Mouse (Mus musculus) lung, embryonic 14.5 days (tissue): ENCODE data around the gene Duoxa1. TPM values are rescaled to one million over a fixed set of nuclear protein-coding genes. Genes with fewer than 3 reads are reported as not detected.

ENCODE experiments used
- ATAC-seq: fragments of 200-750 bp; cut with Nextera tagmentation; 2 replicates; pipeline ENCODE4 v1.8.0; 2017; ENCODE audit warnings: mild to moderate bottlenecking, moderate TSS enrichment, moderate library complexity; ENCODE audit not compliant: insufficient read depth
- DNase-seq: peaks from one replicate; pipeline ENCODE4 v3.0.0-alpha.2; 2015
- H3K27ac ChIP-seq: fragments of 300-500 bp; sonication (generic); 2 replicates; pipeline ENCODE4 v1.5.1; 2014; ENCODE audit warnings: low read depth, mild to moderate bottlenecking, moderate library complexity
- H3K27me3 ChIP-seq: fragments of 300-500 bp; sonication (generic); 2 replicates; pipeline ENCODE4 v1.6.1; 2014; ENCODE audit warnings: low read length, control low read depth; ENCODE audit not compliant: insufficient read depth
- H3K36me3 ChIP-seq: fragments of 300-500 bp; sonication (generic); 2 replicates; pipeline ENCODE4 v1.6.1; 2014; ENCODE audit warnings: control low read depth; ENCODE audit not compliant: insufficient read depth
- H3K4me1 ChIP-seq: fragments of 300-500 bp; sonication (generic); 2 replicates; pipeline ENCODE4 v1.6.1; 2014; ENCODE audit warnings: antibody characterized with exemption, control low read depth; ENCODE audit not compliant: insufficient read depth
- H3K4me2 ChIP-seq: fragments of 300-500 bp; sonication (generic); 2 replicates; pipeline ENCODE4 v1.6.1; 2014; ENCODE audit warnings: mild to moderate bottlenecking
- H3K4me3 ChIP-seq: fragments of 300-500 bp; sonication (generic); 2 replicates; pipeline ENCODE4 v1.5.1; 2014; ENCODE audit warnings: low read depth, low read length
- H3K9ac ChIP-seq: fragments of 300-500 bp; sonication (generic); 2 replicates; pipeline ENCODE4 v1.6.1; 2014
- H3K9me3 ChIP-seq: fragments of 300-500 bp; sonication (generic); 2 replicates; pipeline ENCODE4 v1.6.1; 2016; ENCODE audit warnings: low read depth, low read length, control low read depth
- CTCF ChIP-seq: IDR thresholded peaks from 2 replicates; pipeline ENCODE4 v1.5.1; 2016; ENCODE audit warnings: antibody characterized with exemption, low read depth
- WGBS: fragments of 180-500 bp; shearing (Covaris S2); extraction: QIAGEN DNeasy Blood & Tissue Kit; methylation state at CpG from one replicate; pipeline ENCODE4 v1.1.7; 2014; 5-methylcytosine and 5-hydroxymethylcytosine counted together
- polyA plus RNA-seq: library from polyadenylated mRNA; unstranded; fragments of >200 nt; fragmentation: Nextera tagmentation; extraction: Ambion mirVana; gene quantifications from 2 replicates; pipeline ENCODE4 v1.2.1, GENCODE M21; 2014

Gene Duoxa1
- polyA plus RNA-seq, 1 experiment from 2014 or later, result not detected

DNA sequence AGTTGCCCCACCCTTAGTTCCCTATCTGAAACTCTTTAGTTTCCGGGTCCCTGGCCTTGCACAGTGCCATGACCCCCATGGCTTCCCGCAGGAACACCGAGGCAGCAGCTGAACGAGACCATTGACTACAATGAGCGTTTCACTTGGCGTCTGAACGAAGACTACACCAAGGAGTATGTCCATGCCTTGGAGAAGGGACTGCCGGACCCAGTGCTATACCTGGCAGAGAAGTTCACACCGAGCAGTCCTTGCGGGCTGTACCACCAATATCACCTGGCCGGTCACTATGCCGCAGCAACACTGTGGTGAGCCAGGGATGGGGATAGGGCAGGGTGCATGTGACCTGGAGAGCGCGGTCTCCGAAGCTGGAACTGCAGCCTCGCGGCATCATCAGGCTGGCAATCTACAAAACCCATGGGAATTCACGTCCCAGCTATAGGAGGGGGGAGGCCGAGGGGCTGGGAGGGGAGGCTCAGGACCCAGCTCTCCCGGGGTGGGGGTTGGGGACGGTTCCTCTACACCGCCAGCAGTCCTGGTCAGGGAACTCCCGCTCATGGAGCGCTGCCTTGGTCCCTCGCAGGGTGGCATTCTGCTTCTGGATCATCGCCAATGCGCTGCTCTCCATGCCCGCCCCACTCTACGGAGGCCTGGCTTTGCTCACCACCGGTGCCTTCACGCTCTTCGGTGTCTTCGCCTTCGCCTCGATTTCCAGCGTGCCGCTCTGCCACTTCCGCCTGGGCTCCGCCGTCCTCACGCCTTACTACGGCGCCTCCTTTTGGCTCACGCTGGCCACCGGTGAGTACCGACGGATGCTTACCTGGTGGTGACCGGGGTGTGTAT, 12.2 kb downstream of the Duoxa1 start:
- peak; percentile 44 for DNase-seq
- H3K4me2 ChIP-seq, result peak overlapping the region; percentile 61
- no peak for TF ChIP-seq CTCF
- no peaks in the 10 kb centered on the region for H3K36me3 ChIP-seq
- H3K9ac ChIP-seq, result no peak overlapping the region
- 0 out of 2 replicates have a peak, but pooled peaks cover 6% of the 10 kb centered on the region for H3K4me1 ChIP-seq
- peak overlapping the region; percentile 34 for H3K4me3 ChIP-seq
- WGBS, result 2% methylated on average over 48 of the region's 48 CpGs
- peaks cover 60% of the 10 kb centered on the region for H3K27me3 ChIP-seq
- 0 out of 2 replicates have a peak, but pooled peaks have one; percentile 12 for ATAC-seq
- no peaks in the 10 kb centered on the region for H3K9me3 ChIP-seq
- H3K27ac ChIP-seq, result no peak overlapping the region

DNA sequence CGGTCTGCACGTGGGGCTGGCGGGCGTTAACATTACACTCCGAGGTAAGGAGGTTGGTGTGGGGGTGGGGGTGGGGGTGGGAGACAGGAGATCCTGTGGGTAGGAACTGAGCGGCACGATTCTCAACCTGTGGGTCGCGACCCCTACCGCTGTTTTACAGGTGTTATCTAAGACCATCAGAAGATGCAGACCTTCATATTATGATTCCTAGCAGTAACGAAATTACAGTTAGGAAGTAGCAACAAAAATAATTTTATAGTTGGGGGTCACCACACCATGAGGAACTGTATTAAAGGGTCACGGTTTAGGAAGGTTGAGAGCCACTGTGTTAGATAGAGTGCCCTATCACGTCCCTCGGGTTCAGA, 12.9 kb downstream of the Duoxa1 start:
- no peak for TF ChIP-seq CTCF
- no peak overlapping the region for H3K27ac ChIP-seq
- ATAC-seq, result no peak
- no peak overlapping the region for H3K4me2 ChIP-seq
- no peaks in the 10 kb centered on the region for H3K36me3 ChIP-seq
- 0 out of 2 replicates have a peak, but pooled peaks cover 6% of the 10 kb centered on the region for H3K4me1 ChIP-seq
- WGBS, result 6% methylated on average over 14 of the region's 14 CpGs
- H3K9me3 ChIP-seq, result no peaks in the 10 kb centered on the region
- H3K9ac ChIP-seq, result no peak overlapping the region
- 0 out of 2 replicates have a peak overlapping the region, but pooled peaks have one; percentile 34 for H3K4me3 ChIP-seq
- DNase-seq, result no peak
- H3K27me3 ChIP-seq, result peaks cover 66% of the 10 kb centered on the region

DNA sequence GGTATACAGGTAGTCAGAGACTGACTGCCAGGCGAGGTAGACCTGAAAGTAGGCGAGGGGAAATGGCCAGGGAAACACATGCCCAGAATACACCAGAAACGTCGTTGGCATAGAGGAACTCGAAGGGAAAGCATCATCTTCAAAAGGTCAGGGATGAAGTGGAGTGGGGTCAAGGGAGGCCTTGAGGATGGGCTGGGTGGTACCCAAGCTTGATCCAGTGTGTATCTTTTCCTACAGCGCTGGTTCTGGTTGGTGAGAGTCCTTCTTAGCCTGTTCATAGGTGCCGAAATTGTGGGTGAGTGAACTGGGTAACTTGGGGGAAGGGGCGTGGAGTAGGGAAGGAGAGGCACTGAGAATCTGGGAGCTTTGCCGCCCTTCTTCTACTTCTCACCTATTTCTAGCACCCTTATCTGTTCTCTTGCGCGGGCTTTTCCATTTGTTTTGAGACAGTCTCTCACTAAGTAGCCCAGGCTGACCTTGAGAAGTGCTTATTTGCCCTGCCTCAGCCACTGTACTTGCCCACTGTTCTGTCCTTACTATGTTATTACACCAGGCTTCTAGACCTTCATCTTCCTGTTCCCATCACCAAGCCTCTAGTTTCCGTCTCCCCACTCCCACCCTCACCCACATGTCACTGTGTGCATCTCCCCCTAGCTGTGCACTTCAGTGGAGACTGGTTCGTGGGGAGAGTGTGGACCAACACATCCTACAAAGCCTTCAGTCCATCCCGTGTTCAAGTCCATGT, 13.4 kb downstream of the Duoxa1 start:
- no peak overlapping the region for H3K4me2 ChIP-seq
- no peak overlapping the region for H3K9ac ChIP-seq
- no peak for TF ChIP-seq CTCF
- no peaks in the 10 kb centered on the region for H3K9me3 ChIP-seq
- WGBS, result 14% methylated on average over 14 of the region's 14 CpGs
- H3K4me1 ChIP-seq, result 0 out of 2 replicates have a peak, but pooled peaks cover 6% of the 10 kb centered on the region
- peaks cover 72% of the 10 kb centered on the region for H3K27me3 ChIP-seq
- ATAC-seq, result no peak
- H3K4me3 ChIP-seq, result no peak overlapping the region
- DNase-seq, result no peak
- H3K36me3 ChIP-seq, result no peaks in the 10 kb centered on the region
- no peak overlapping the region for H3K27ac ChIP-seq

DNA sequence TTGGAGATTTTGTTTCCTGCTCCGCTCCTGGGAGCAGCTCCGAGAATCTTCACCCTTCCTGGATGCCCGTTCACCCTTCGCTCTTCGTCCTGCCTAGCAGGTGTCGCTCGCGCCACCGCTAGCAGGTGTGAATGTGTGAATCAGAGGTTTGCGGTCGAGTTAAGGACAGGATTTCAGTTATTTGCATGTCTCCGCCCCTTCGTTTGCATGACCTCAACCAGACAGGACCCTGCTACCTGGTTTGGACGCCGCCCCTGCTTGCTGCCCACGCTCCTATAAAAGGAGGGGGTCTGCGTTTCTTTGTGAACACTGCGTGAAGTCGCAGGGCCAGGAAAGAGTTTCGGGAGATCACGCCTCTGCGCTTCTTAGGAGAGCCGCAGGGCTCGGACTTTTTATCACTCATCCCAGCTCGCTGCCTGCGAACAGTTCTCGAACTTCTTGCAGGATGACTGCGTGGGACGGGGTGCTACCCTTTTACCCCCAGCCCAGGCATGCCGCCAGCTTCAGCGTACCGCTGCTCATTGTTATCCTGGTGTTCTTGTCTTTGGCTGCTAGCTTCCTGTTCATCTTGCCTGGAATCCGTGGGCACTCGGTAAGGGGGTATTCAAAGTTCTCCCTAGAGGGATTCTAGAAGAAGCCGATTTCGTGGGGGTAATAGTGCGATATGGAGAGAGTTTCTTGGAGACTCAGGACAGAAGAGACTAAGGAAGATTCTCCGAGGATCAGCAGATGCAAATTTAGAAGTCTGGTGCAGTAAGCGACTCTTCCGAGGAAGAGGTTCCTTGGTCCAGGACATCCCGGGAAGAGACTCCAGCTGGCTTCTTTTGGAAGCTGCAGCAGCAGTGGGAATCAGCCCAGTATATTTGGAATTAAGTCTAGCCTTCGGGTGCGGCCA, 14.7 kb downstream of the Duoxa1 start, which contains the start of gene Duoxa2:
Gene Duoxa2 (plus strand): TSS at position 305 of the 895 bp plus-strand sequence.
- Histone ChIP-seq H3K27me3 (peaks cover 82% of the 10 kb centered on the region), H3K9ac (no peak within 1 kb of the TSS), H3K4me2 (peak within 1 kb of the TSS; percentile 52), H3K9me3 (no peaks in the 10 kb centered on the region), H3K4me1 (0 out of 2 replicates have a peak, but pooled peaks cover 6% of the 10 kb centered on the region), H3K27ac (no peak within 1 kb of the TSS), H3K36me3 (no peaks in the 10 kb centered on the region), H3K4me3 (peak within 1 kb of the TSS; percentile 27)
- no peak for TF ChIP-seq CTCF
- 1% methylated on average over 43 of the region's 43 CpGs for WGBS
- DNase-seq (peak; percentile 63), ATAC-seq (no peak)

DNA sequence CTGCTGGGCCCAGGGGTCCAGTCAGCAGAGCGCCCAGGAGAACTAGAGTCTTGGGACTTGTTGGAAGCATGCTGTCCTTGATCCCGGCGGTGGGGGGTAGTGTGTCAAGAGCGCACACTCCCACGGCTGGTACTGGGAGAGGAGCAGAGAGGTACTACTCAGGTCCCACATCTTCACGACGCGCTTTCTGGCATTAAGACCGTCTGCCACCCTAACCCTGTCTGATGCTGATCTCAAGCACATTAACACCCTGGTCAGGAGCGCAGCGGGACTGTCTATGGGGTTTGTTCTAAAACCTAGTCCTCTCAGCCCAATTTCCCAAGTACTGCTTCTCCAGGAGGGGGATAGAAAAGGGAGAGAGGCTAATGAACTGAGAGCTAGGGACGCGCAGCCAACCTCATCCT, 15.4 kb downstream of the Duoxa1 start, which contains the start of gene Duox2:
Gene Duox2 (minus strand): TSS at position 354 of the 404 bp plus-strand sequence.
- H3K4me2 ChIP-seq, result peak within 1 kb of the TSS; percentile 52
- 0 out of 2 replicates have a peak, but pooled peaks cover 6% of the 10 kb centered on the region for H3K4me1 ChIP-seq
- H3K27me3 ChIP-seq, result peaks cover 84% of the 10 kb centered on the region
- H3K9me3 ChIP-seq, result no peaks in the 10 kb centered on the region
- H3K36me3 ChIP-seq, result no peaks in the 10 kb centered on the region
- WGBS, result 4% methylated on average over 13 of the region's 13 CpGs
- no peak for TF ChIP-seq CTCF
- ATAC-seq (no peak), DNase-seq (peak; percentile 4)
- H3K4me3 ChIP-seq, result peak within 1 kb of the TSS; percentile 27
- no peak within 1 kb of the TSS for H3K27ac ChIP-seq
- H3K9ac ChIP-seq, result no peak within 1 kb of the TSS

DNA sequence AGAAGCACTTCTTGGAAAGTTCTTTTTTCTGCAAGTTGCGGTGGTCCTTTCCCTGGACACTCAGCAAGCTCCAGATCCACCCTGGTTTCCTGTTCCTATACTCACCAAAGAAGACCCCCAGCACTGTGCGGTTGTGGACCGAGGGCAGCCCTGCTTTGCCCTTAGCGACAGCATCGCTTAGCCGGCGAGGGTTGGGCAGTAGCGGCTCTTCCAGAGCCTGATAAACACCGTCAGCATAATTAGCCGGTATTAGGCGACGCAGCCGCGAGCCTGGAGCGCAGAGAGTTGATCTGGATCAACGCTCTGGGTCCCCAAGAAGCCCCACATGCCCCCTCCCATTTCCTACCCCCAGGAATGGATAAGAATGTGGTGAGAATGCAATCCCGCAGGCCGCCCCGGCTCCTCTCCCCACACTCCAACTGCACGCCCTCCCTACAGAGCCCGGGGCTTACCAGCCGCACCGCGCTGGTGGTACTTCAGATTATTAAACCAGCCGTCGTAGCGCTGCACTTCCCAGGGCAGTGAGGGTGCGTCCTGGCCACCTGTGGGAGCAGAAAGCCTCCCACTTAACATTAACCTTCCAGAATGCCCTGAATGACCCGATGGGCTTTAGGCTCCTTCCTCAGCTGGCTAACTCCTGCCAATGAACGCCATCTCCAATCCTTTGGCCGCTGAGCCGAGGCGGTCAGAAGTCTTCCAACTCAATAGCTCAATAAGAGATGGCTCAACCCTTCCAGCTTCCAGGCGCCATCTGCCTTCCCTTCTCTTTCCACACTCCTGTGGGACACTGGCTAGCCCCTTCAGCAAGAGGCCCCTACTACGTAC, 16.0 kb downstream of the Duoxa1 start:
- Histone ChIP-seq H3K4me2 (peak overlapping the region; percentile 39), H3K27me3 (peaks cover 84% of the 10 kb centered on the region), H3K9ac (no peak overlapping the region), H3K9me3 (no peaks in the 10 kb centered on the region), H3K27ac (no peak overlapping the region), H3K4me3 (peak overlapping the region; percentile 16), H3K4me1 (0 out of 2 replicates have a peak, but pooled peaks cover 6% of the 10 kb centered on the region), H3K36me3 (no peaks in the 10 kb centered on the region)
- ATAC-seq, result no peak
- no peak for TF ChIP-seq CTCF
- peak; percentile 12 for DNase-seq
- 1% methylated on average over 35 of the region's 35 CpGs for WGBS
